Mouse (Mus musculus) megakaryocyte, embryonic 14.5 days (primary cell): Measurements from ENCODE around the gene Lrrc19. TPM values are rescaled to one million over a fixed set of nuclear protein-coding genes. Genes with fewer than 3 reads are reported as not detected.

ENCODE experiments used
- H3K27me3 ChIP-seq: replicated peaks from 2 replicates; pipeline ENCODE3; 2012; ENCODE audit warnings: inconsistent platforms
- H3K36me3 ChIP-seq: replicated peaks from 2 replicates; pipeline ENCODE3; 2012; ENCODE audit warnings: low read length, inconsistent platforms, mixed read lengths
- H3K4me1 ChIP-seq: 2 replicates; pipeline ENCODE4 v1.6.1; 2012; ENCODE audit warnings: inconsistent platforms
- H3K4me3 ChIP-seq: replicated peaks from 2 replicates; pipeline ENCODE3; 2012; ENCODE audit warnings: moderate library complexity, mild to moderate bottlenecking, inconsistent platforms
- H3K9me3 ChIP-seq: 2 replicates; pipeline ENCODE4 v1.6.1; 2012; ENCODE audit warnings: inconsistent platforms
- FLI1 ChIP-seq: IDR thresholded peaks from 2 replicates; pipeline ENCODE4 v1.6.1; 2012; ENCODE audit warnings: low read length, inconsistent platforms, mixed read lengths
- GATA1 ChIP-seq: IDR thresholded peaks from 3 replicates; pipeline ENCODE4 v1.6.1; 2012; ENCODE audit warnings: mixed read lengths, low read length, inconsistent platforms, borderline replicate concordance
- polyA plus RNA-seq: library from polyadenylated mRNA; stranded (reverse); fragments of >175 nt; gene quantifications from 2 replicates; pipeline ENCODE4 v1.2.3, GENCODE M21; 2012; ENCODE audit warnings: low replicate concordance; ENCODE audit not compliant: insufficient read depth

Lrrc19 gene
- polyA plus RNA-seq, 1 experiment, result not detected

DNA sequence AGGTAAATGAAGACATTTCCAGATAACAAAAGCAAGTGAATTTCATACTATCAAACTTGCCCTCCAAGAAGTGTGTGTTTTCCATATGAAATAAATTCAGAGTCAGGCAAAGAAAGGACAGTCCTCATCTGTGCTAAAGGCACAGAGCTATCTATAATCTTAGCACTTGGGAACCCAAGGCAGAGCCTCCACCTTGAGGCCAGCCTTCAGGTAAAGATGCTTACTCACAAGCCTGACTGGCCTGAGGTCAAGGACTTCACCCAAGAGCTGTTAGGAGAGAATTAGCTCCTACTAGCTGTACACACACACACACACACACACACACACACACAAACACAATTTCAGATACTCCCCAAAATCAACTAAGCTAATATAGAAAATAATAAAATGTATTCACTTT is 57.2 kb downstream of the Lrrc19 start:
- no peak overlapping the region for H3K4me3 ChIP-seq
- H3K4me1 ChIP-seq, result peaks cover 38% of the 10 kb centered on the region
- no peaks in the 10 kb centered on the region for H3K27me3 ChIP-seq
- peaks cover 15% of the 10 kb centered on the region for H3K36me3 ChIP-seq
- H3K9me3 ChIP-seq, result no peaks in the 10 kb centered on the region
- TF ChIP-seq GATA1 (no peak), FLI1 (no peak)

DNA sequence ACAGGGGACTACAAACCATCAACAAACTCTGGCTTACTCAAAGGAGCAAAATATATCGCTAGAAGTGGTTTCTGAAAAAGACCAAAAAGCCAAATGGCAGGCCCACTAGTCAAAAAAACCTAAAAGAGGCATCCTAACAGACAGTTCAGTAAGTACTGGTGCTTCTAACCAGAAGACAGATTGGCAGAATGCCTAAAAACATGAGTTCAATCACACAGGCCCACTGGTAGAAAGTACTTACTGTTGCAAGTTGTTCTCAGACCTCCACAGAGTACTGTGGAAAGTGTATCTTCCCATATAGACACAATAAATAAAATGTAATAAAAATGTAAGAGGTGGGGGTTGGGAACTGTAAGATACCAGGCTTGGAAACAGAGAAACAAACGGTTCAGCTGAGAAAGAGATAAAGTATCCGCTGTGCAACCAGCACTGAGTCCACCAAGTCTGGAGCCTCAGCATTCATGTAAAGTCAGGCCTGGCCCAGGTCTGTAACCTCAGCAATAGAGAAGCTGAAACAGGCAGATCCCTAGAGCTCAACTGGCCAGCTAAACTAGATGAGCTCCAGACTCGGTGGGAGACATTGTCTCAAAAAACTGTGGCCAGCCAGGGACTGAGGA is 58.1 kb downstream of the Lrrc19 start:
- no peaks in the 10 kb centered on the region for H3K9me3 ChIP-seq
- H3K36me3 ChIP-seq, result peaks cover 20% of the 10 kb centered on the region
- H3K4me1 ChIP-seq, result peaks cover 38% of the 10 kb centered on the region
- TF ChIP-seq GATA1, result no peak
- H3K4me3 ChIP-seq, result no peak overlapping the region
- H3K27me3 ChIP-seq, result no peaks in the 10 kb centered on the region

Other genes with a start within 250 kb of the Lrrc19 start
- gene Gm10306, start 93.6 kb downstream of the Lrrc19 start, polyA plus RNA-seq, result not detected in 2 replicates
- 3.7 TPM in 1 of 2 replicates, not detected in the other for gene Caap1, start 93.3 kb downstream of the Lrrc19 start, polyA plus RNA-seq
- 31.1 and 72.2 TPM in 2 replicates for gene Plaa, start 46.9 kb downstream of the Lrrc19 start, polyA plus RNA-seq
- gene Ift74, start 35.7 kb downstream of the Lrrc19 start, polyA plus RNA-seq, result 0.89 TPM in 1 of 2 replicates, not detected in the other
- 0.12 TPM in 1 of 2 replicates, not detected in the other for gene Tek, start 89.1 kb upstream of the Lrrc19 start, polyA plus RNA-seq